ENCODE assay signal across 9 mouse cellular contexts in the genomic region with DNA sequence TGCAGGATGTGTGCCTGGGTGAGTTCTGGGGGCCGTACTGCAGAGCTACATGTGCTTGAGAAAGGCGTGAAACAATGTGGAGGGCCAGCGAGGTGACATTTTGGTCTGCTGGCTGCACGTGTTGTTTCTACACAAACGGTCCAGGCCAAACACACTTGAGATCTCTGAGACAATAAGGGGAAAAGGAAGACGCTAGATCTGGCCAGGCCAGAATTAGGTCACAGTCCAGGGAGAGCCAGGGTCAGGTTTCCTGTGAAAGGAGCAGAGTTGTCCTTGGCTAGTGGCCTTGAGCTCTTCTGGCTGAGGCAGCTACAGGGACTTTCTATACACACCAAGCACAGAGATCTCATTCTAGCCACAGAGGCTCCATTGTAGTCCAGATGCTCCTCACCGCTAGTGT. TPM values are rescaled to one million over a fixed set of nuclear protein-coding genes. Genes with fewer than 3 reads are reported as not detected.
A peak's percentile ranks its signal among the peaks of the same experiment; 100 is the strongest.
DNase-seq lines count a peak whose midpoint lies in the region; ATAC-seq lines count a peak whose summit lies in the region.
"Had no signal": no experiment of that assay in that cellular context is flagged by ENCODE, and none has a peak within 500 bp of the region (broad histone marks: within the 10 kb centered on the region; RNA-seq: fewer than 3 reads in every experiment).

No protein-coding gene starts in this region.

- no peaks in the 10 kb centered on the region for H3K9me3 ChIP-seq in forebrain, embryonic 10.5 days
- no peaks in the 10 kb centered on the region for H3K9me3 ChIP-seq in forebrain, embryonic 16.5 days (ENCODE audit: control insufficient read depth, low read length)
- H3K9me3 ChIP-seq in heart, embryonic 11.5 days (replicated peaks; ENCODE audit: control insufficient read depth, low read length): no peaks in the 10 kb centered on the region
- H3K9me3 ChIP-seq: megakaryocyte, embryonic 14.5 days had no signal

- intact Hi-C loops in left cerebral cortex, postnatal 36 days (cut with DNase I): no loop called here

- DNase-seq in forebrain, embryonic 10.5 days (ENCODE audit: extremely low spot score, low spot score): no peak
- peak; percentile 72 for DNase-seq in adrenal gland, adult 8-10 months
- DNase-seq in kidney, postnatal 4 days: peak; percentile 16 to 35
- no peak for DNase-seq in right cerebral cortex, adult 2 months (ENCODE audit: low spot score in 2 of 2)
- DNase-seq in left cerebral cortex, postnatal 36 days (ENCODE audit: low spot score in 2 of 2): no peak
- DNase-seq in urinary bladder, postnatal 4 days (ENCODE audit: low spot score in 2 of 2): no peak

- H3K4me2 ChIP-seq in forebrain, embryonic 16.5 days (ENCODE audit: low read length): no peak overlapping the region
- no peak overlapping the region for H3K4me2 ChIP-seq in heart, embryonic 11.5 days

- H3K27me3 ChIP-seq in forebrain, embryonic 10.5 days (ENCODE audit: poor library complexity, severe bottlenecking): no peaks in the 10 kb centered on the region
- H3K27me3 ChIP-seq in forebrain, embryonic 16.5 days (replicated peaks; ENCODE audit: control insufficient read depth, insufficient read depth, low read length): no peaks in the 10 kb centered on the region
- no peaks in the 10 kb centered on the region for H3K27me3 ChIP-seq in heart, embryonic 11.5 days (ENCODE audit: control insufficient read depth, insufficient read depth, low read length)

- no peaks in the 10 kb centered on the region for H3K36me3 ChIP-seq in forebrain, embryonic 10.5 days (replicated peaks)
- no peaks in the 10 kb centered on the region for H3K36me3 ChIP-seq in forebrain, embryonic 16.5 days (ENCODE audit: control insufficient read depth, insufficient read depth)
- H3K36me3 ChIP-seq in heart, embryonic 11.5 days (ENCODE audit: control insufficient read depth, insufficient read depth, low read length): no peaks in the 10 kb centered on the region

- peak overlapping the region; percentile 16 for H3K27ac ChIP-seq in forebrain, embryonic 10.5 days
- no peak overlapping the region for H3K27ac ChIP-seq in forebrain, embryonic 16.5 days (ENCODE audit: low read length)
- H3K27ac ChIP-seq in heart, embryonic 11.5 days (ENCODE audit: low read depth, low read length): 0 out of 2 replicates have a peak overlapping the region, but pooled peaks have one; percentile 0

- H3K4me1 ChIP-seq in forebrain, embryonic 10.5 days: peaks cover 24% of the 10 kb centered on the region
- H3K4me1 ChIP-seq in forebrain, embryonic 16.5 days (replicated peaks; ENCODE audit: control insufficient read depth, insufficient read depth, low read length): peaks cover 4% of the 10 kb centered on the region
- H3K4me1 ChIP-seq in heart, embryonic 11.5 days (ENCODE audit: control insufficient read depth, insufficient read depth, low read length): no peaks in the 10 kb centered on the region; the same call in 1 of the 2 replicates
- H3K4me1 ChIP-seq: megakaryocyte, embryonic 14.5 days had no signal

- no peak overlapping the region for H3K4me3 ChIP-seq in forebrain, embryonic 10.5 days
- H3K4me3 ChIP-seq in forebrain, embryonic 16.5 days (replicated peaks; ENCODE audit: low read length): no peak overlapping the region
- H3K4me3 ChIP-seq in heart, embryonic 11.5 days (ENCODE audit: low read depth, low read length): no peak overlapping the region
- H3K4me3 ChIP-seq: megakaryocyte, embryonic 14.5 days had no signal

- WGBS in forebrain, embryonic 10.5 days: 76% methylated on average over 7 of the region's 7 CpGs
- WGBS in forebrain, embryonic 16.5 days: 59% methylated on average over 7 of the region's 7 CpGs
- WGBS in heart, embryonic 11.5 days (ENCODE audit: insufficient replicate concordance): 47% methylated on average over 7 of the region's 7 CpGs

- H3K9ac ChIP-seq in forebrain, embryonic 16.5 days (replicated peaks; ENCODE audit: low read depth, low read length): no peak overlapping the region
- no peak overlapping the region for H3K9ac ChIP-seq in heart, embryonic 11.5 days (ENCODE audit: low read depth, low read length)

- ATAC-seq in forebrain, embryonic 16.5 days: no peak
- ATAC-seq in heart, embryonic 11.5 days (replicated peaks; ENCODE audit: insufficient number of reproducible peaks, low FRiP score, low TSS enrichment): no peak

RNA-seq across cellular contexts. Expression of a gene that starts 44.7 kb away (rescaled TPM):
- 74.4 and 77.0 TPM in 2 replicates for polyA plus RNA-seq in forebrain, embryonic 10.5 days (2016; fragmentation: Nextera tagmentation; extraction: Ambion mirVana)
- 107 and 110 TPM in 2 replicates for polyA plus RNA-seq in forebrain, embryonic 16.5 days (2015; fragmentation: Nextera tagmentation; extraction: Ambion mirVana)
- 100 to 1,000 TPM in 2 of 4 experiments, 10 to 100 TPM in 2; 87.6 to 148 (median 97.6) TPM for total RNA-seq in adrenal gland, adult 8-10 months (2022)
- polyA plus RNA-seq in heart, embryonic 11.5 days (2014; fragmentation: Nextera tagmentation; extraction: Ambion mirVana): 23.6 and 27.7 TPM in 2 replicates
- total RNA-seq in left cerebral cortex, postnatal 36 days (2021): 10 to 100 TPM; 82.3 to 99.8 TPM

Comparison
In these comparisons a context has a peak if more than half of its experiments do, and no peak if none do; other contexts are left out.
1. DNase-seq: peak in adrenal gland, adult 8-10 months (single experiment) and kidney, postnatal 4 days (2 of 2); none in forebrain, embryonic 10.5 days (single experiment), right cerebral cortex, adult 2 months (0 of 2), left cerebral cortex, postnatal 36 days (0 of 2) and urinary bladder, postnatal 4 days (0 of 2).